Mouse (Mus musculus): ENCODE results near the gene Zfp968. TPM values are rescaled to one million over a fixed set of nuclear protein-coding genes. Genes with fewer than 3 reads are reported as not detected.
"Not testable (repeated sequence)": the region's sequence is repeated elsewhere in the genome, so short reads cannot be mapped to it uniquely, and the experiment has no call there.

Zfp968 gene
- 7.0 and 9.2 TPM in 2 replicates for total RNA-seq (2012; rRNA removed)

DNA sequence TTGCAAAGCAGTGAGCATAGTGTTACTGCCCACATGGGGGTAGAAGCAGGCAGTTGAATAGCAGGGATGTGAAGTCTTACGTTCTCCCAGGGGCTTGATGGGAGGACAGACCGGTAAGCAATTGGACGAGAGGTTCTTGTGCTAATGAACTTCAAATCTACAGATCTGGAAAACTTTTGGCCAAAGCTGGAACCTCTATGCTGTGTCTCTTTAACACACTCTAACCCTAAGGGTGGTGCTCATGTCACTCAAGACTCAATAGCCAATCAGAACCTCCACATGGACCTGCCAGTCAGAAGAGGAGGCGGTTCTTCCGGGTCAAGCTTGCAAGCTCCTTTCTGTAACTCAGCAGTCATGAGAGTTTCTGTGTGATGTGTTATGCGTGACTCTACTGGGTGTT, at the start of gene Zfp968:
Zfp968 (plus strand) TSS at position 301 of the 400 bp plus-strand sequence.
- H3K4me1 ChIP-seq (ENCODE audit: control insufficient read depth in 2 of 2, insufficient read depth in 2 of 2, low read length in 2 of 2, poor library complexity in 1 of 2); H3K27ac ChIP-seq (ENCODE audit: insufficient read depth, low read depth, low read length, poor library complexity, severe bottlenecking); DNase-seq (ENCODE audit: low read depth, low spot score); H3K4me3 ChIP-seq (ENCODE audit: insufficient read depth in 1 of 2, low read depth in 1 of 2, low read length in 2 of 2, poor library complexity in 1 of 2, severe bottlenecking in 1 of 2); H3K9me3 ChIP-seq (ENCODE audit: control insufficient read depth, insufficient read depth, low read depth, low read length); H3K9ac ChIP-seq (ENCODE audit: insufficient read depth, low read depth, low read length, poor library complexity, severe bottlenecking); in situ Hi-C loops (cut with MboI; ENCODE audit: low sequenced_read_pairs in 2 of 2, unreplicated experiment in 2 of 2); H3K36me3 ChIP-seq (ENCODE audit: control insufficient read depth, insufficient read depth, low read length, poor library complexity, severe bottlenecking): not testable (repeated sequence)

DNA sequence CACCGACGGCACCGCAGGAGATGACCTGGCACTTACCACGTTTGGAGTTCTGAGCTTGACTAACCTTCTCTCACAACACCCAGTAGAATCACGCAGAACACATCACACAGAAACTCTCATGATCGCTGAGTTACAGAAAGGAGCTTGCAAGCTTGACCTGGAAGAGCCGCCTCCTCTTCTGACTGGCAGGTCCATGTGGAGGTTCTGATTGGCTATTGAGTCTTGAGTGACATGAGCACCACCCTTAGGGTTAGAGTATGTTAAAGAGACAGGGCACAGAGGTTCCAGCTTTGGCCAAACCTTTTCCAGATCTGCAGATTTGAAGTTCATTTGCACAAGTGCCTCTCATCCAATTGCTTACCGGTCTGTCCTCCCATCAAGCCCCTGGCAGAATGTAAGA, 34.1 kb upstream of the Zfp968 start, which contains the start of gene Gm4631:
Gm4631 (minus strand) TSS at position 101 of the 400 bp plus-strand sequence.
- H3K27ac ChIP-seq (ENCODE audit: insufficient read depth, low read depth, low read length, poor library complexity, severe bottlenecking); H3K4me3 ChIP-seq (ENCODE audit: insufficient read depth in 1 of 2, low read depth in 1 of 2, low read length in 2 of 2, poor library complexity in 1 of 2, severe bottlenecking in 1 of 2); H3K36me3 ChIP-seq (ENCODE audit: control insufficient read depth, insufficient read depth, low read length, poor library complexity, severe bottlenecking); H3K4me1 ChIP-seq (ENCODE audit: control insufficient read depth in 2 of 2, insufficient read depth in 2 of 2, low read length in 2 of 2, poor library complexity in 1 of 2); DNase-seq (ENCODE audit: low read depth, low spot score); H3K9ac ChIP-seq (ENCODE audit: insufficient read depth, low read depth, low read length, poor library complexity, severe bottlenecking); H3K9me3 ChIP-seq (ENCODE audit: control insufficient read depth, insufficient read depth, low read depth, low read length); in situ Hi-C loops (cut with MboI; ENCODE audit: low sequenced_read_pairs in 2 of 2, unreplicated experiment in 2 of 2): not testable (repeated sequence)

Other genes starting within 250 kb of the Zfp968 start
- gene Gm14399, start 230.4 kb upstream of the Zfp968 start, total RNA-seq (2012; rRNA removed), result 30.3 and 41.0 TPM in 2 replicates
- 15.0 and 19.3 TPM in 2 replicates for gene Gm14443, start 196.6 kb upstream of the Zfp968 start, total RNA-seq (2012; rRNA removed)
- gene Gm14391, start 165.5 kb upstream of the Zfp968 start, total RNA-seq (2012; rRNA removed), result 27.4 and 34.1 TPM in 2 replicates
- gene Gm14440, start 97.3 kb upstream of the Zfp968 start, total RNA-seq (2012; rRNA removed), result 0.69 and 2.3 TPM in 2 replicates
- 55.0 and 62.2 TPM in 2 replicates for gene Gm4631, start 34.2 kb upstream of the Zfp968 start, total RNA-seq (2012; rRNA removed)
- gene Gm4724, start 63.4 kb downstream of the Zfp968 start, total RNA-seq (2012; rRNA removed), result 12.1 and 16.2 TPM in 2 replicates
- 2.8 and 9.2 TPM in 2 replicates for gene Zfp965, start 97.5 kb downstream of the Zfp968 start, total RNA-seq (2012; rRNA removed)

Data from ES-E14 (cell line).